Mouse (Mus musculus): ENCODE measurements around the gene Cntnap2. TPM values are rescaled to one million over a fixed set of nuclear protein-coding genes. Genes with fewer than 3 reads are reported as not detected.

The Cntnap2 gene
- polyA plus RNA-seq, 1 experiment = not detected

DNA sequence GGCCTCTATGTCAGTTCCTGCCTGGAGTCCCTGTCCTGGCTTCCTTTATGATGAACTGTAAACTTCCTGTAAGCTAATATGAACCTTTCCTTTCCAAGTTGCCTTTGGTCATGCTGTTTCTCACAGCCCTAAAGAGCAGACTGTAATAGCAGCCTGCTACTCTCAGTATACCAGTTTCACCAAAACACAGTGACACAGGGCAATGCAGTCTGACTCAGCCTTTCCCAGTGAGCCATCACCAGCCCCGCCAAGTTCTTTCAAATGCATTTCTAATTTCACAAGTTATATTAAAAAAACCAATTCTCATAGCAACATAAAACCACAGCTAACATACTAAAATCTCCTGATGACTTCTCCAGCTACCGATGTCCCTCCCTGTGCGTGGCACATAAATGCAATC is 2285.5 kb downstream of the Cntnap2 start:
- Histone ChIP-seq H3K4me1 (ENCODE audit: control insufficient read depth, insufficient read depth, low read length) (no peaks in the 10 kb centered on the region), H3K27ac (ENCODE audit: insufficient read depth, low read depth, low read length) (no peak overlapping the region), H3K4me3 (ENCODE audit: insufficient read depth, low read length) (no peak overlapping the region)
- TF ChIP-seq CTCF (IDR thresholded peaks at IDR 0.05; ENCODE audit: low read depth, low read length) (no peak), POLR2A (IDR thresholded peaks at IDR 0.05; ENCODE audit: borderline replicate concordance, low read depth, low read length) (no peak)

DNA sequence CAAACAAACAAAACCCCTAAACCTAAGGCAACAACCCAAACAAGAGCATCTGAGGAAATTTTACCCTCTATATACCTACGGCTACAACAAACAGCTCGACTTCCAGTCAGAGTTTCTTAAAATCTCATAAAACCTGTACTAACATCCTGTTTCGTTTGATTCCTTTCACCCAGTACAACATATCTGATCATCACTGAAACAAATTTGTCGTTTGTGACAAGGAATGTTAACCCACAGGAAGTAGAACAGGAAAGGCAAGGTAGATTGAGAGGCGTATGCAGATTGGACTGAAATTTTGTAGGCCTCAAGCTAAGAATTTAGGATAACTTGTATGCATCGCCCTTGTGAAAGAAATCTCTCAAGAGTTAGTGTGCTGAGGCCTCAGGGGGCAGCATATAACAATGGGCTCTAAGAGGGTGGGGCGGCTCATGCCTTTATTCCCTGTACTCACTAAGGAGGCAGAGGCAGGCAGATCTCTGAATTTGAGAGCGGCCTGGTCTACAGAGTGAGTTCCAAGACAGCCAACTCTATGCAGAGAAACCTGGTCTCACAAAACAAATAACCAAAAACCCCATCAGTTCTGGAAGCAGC is 2291.0 kb downstream of the Cntnap2 start:
- H3K4me1 ChIP-seq (ENCODE audit: control insufficient read depth, insufficient read depth, low read length) = no peaks in the 10 kb centered on the region
- TF ChIP-seq POLR2A (IDR thresholded peaks at IDR 0.05; ENCODE audit: borderline replicate concordance, low read depth, low read length) (no peak), CTCF (IDR thresholded peaks at IDR 0.05; ENCODE audit: low read depth, low read length) (no peak)
- H3K4me3 ChIP-seq (ENCODE audit: insufficient read depth, low read length) = no peak overlapping the region
- H3K27ac ChIP-seq (ENCODE audit: insufficient read depth, low read depth, low read length) = no peak overlapping the region
